Mouse (Mus musculus) neural tube, embryonic 11.5 days (tissue): ENCODE data around the gene Gdap1l1. TPM values are rescaled to one million over a fixed set of nuclear protein-coding genes. Genes with fewer than 3 reads are reported as not detected.

Source experiments
- ATAC-seq: fragments of 200-750 bp; cut with Nextera tagmentation; 2 replicates; pipeline ENCODE4 v1.8.0; 2017; ENCODE audit warnings: moderate number of reproducible peaks, mild to moderate bottlenecking, moderate TSS enrichment, moderate library complexity; ENCODE audit not compliant: insufficient read depth, low FRiP score, low TSS enrichment
- DNase-seq: peaks from one replicate; pipeline ENCODE4 v3.0.0-alpha.2; 2015; ENCODE audit warnings: low spot score
- H3K27ac ChIP-seq: fragments of 300-500 bp; sonication (generic); 2 replicates; pipeline ENCODE4 v1.5.1; 2014; ENCODE audit warnings: low read depth, mild to moderate bottlenecking, low read length
- H3K27me3 ChIP-seq: fragments of 300-500 bp; sonication (generic); 2 replicates; pipeline ENCODE4 v1.6.1; 2014; ENCODE audit warnings: mild to moderate bottlenecking, low read length, mixed read lengths; ENCODE audit not compliant: control insufficient read depth, insufficient read depth
- H3K36me3 ChIP-seq: fragments of 300-500 bp; sonication (generic); 2 replicates; pipeline ENCODE4 v1.6.1; 2014; ENCODE audit warnings: mild to moderate bottlenecking, low read length, moderate library complexity, mixed read lengths; ENCODE audit not compliant: control insufficient read depth, insufficient read depth
- H3K4me1 ChIP-seq: fragments of 300-500 bp; sonication (generic); 2 replicates; pipeline ENCODE4 v1.6.1; 2014; ENCODE audit warnings: low read length, mixed read lengths; ENCODE audit not compliant: control insufficient read depth, insufficient read depth
- H3K4me2 ChIP-seq: fragments of 300-500 bp; sonication (generic); 2 replicates; pipeline ENCODE4 v1.6.1; 2014; ENCODE audit warnings: low read depth, mild to moderate bottlenecking, moderate library complexity
- H3K4me3 ChIP-seq: fragments of 300-500 bp; sonication (generic); 2 replicates; pipeline ENCODE4 v1.5.1; 2014; ENCODE audit warnings: low read depth, low read length
- H3K9ac ChIP-seq: fragments of 300-500 bp; sonication (generic); 2 replicates; pipeline ENCODE4 v1.6.1; 2014; ENCODE audit warnings: mild to moderate bottlenecking, low read length
- H3K9me3 ChIP-seq: fragments of 300-500 bp; sonication (generic); 2 replicates; pipeline ENCODE4 v1.6.1; 2016; ENCODE audit warnings: low read length; ENCODE audit not compliant: control insufficient read depth
- WGBS: fragments of 180-500 bp; shearing (Covaris S2); extraction: QIAGEN DNeasy Blood & Tissue Kit; methylation state at CpG from one replicate; pipeline ENCODE4 v1.1.7; 2014; 5-methylcytosine and 5-hydroxymethylcytosine counted together
- polyA plus RNA-seq: library from polyadenylated mRNA; unstranded; fragments of >200 nt; fragmentation: Nextera tagmentation; extraction: Ambion mirVana; gene quantifications from 2 replicates; pipeline ENCODE4 v1.2.1, GENCODE M21; 2014

Gene Gdap1l1
- polyA plus RNA-seq, 1 experiment from 2014 or later: 53.8 TPM

DNA sequence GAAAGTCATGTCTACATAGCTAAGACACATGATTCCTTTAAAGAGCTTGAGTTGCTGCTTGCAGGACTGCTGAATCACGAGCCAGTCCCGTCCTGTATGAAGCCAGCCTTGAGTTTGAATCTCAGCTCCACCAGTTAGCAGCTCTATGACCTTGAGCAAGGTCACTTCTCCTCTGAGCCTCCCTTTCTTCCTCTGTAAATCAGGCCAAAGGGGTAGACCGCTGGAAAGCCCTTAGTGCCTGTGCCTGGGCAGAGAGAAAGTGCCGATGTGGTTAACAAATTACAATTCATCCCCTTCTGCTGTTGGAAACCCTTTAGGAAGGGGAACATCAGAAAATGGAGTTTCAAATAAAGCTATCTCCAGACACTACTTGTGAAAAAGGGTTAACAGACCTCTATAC is 476 bp upstream of the Gdap1l1 start:
- DNase-seq: no peak
- H3K27ac ChIP-seq: no peak overlapping the region
- H3K4me3 ChIP-seq: peak overlapping the region; percentile 64; the same call in 1 of the 2 replicates

DNA sequence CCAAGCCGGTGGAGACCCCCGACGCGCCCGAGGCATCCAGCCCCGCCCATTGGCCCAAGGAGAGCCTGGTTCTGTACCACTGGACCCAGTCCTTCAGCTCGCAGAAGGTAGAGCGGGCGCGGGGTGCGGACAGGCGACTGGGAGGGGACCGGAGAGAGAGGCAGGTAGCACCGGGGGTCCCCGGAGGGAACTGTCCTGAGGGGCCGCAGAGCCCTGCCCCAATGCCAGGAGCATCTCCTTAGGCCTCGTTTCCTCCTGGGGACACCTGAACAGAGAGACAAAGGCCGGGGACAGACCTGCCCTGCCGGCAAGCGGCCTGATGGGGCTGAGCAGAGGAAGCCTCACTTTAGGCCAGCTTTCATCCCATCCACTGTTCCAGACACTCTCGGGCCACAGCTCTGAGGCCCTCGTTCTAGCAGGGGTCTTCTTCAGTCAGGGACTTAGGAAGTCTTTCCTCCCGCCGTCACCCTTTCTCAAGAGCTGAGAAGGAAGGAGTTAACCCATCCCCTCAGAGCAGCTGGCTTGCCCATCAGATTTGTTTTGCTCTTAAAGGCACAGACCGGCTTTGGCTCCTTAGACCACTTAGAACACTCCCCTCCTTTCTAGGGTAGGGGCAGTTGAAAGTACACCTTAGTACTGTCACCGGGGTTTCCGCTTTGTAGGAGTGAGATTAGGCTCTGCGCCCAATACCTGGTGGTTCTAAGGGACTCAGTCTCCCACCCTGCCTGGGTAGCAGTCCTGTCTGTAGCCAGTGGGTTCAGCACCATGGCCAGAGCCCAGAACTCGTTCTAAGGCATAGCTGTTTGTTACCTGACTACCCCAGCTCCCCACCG is 559 bp downstream of the Gdap1l1 start:
- Histone ChIP-seq H3K36me3 (no peaks in the 10 kb centered on the region), H3K27me3 (no peaks in the 10 kb centered on the region; the same call in 1 of the 2 replicates), H3K9ac (peak overlapping the region; percentile 82), H3K4me2 (peak overlapping the region; percentile 72), H3K4me1 (no peaks in the 10 kb centered on the region), H3K27ac (peak overlapping the region; percentile 37; the same call in 1 of the 2 replicates), H3K4me3 (peak overlapping the region; percentile 64), H3K9me3 (no peaks in the 10 kb centered on the region)
- WGBS: 2% methylated on average over 30 of the region's 30 CpGs
- ATAC-seq: peak; percentile 49
- peak; percentile 71 for DNase-seq

More for the DNA sequence above, 476 bp upstream of the Gdap1l1 start:
- no peaks in the 10 kb centered on the region for H3K9me3 ChIP-seq
- 43% methylated on average over 4 of the region's 4 CpGs for WGBS
- peak overlapping the region; percentile 72 for H3K4me2 ChIP-seq
- ATAC-seq: no peak
- H3K36me3 ChIP-seq: no peaks in the 10 kb centered on the region
- no peaks in the 10 kb centered on the region; the same call in 1 of the 2 replicates for H3K27me3 ChIP-seq
- H3K4me1 ChIP-seq: no peaks in the 10 kb centered on the region
- no peak overlapping the region for H3K9ac ChIP-seq

DNA sequence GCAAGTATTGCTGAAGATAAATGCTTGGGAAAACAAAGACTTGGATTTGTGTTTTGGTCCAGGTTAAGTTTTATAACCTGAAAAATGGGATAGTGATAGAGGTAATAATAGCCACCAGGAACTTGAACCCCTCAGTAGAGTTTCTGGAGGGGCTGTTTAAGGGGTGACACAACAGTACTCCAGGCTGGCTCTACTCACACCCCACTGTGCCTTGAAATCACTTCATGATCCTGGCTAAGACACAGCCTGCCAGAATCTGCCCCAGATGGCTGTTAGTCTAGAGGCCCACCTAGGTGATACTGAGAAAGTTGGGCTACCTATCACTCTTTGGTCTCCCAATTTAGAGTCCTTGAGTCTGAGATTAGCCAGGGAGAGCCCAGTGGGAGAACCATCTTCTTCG is 1.2 kb downstream of the Gdap1l1 start:
- H3K4me2 ChIP-seq: peak overlapping the region; percentile 72
- H3K4me3 ChIP-seq: peak overlapping the region; percentile 64
- DNase-seq (no peak), ATAC-seq (no peak)
- H3K4me1 ChIP-seq: no peaks in the 10 kb centered on the region
- H3K9me3 ChIP-seq: no peaks in the 10 kb centered on the region
- H3K27ac ChIP-seq: no peak overlapping the region
- H3K27me3 ChIP-seq: no peaks in the 10 kb centered on the region; the same call in 1 of the 2 replicates
- no peak overlapping the region; the same call in 1 of the 2 replicates for H3K9ac ChIP-seq
- no peaks in the 10 kb centered on the region for H3K36me3 ChIP-seq
- 86% methylated on average over 1 of the region's 1 CpGs for WGBS

DNA sequence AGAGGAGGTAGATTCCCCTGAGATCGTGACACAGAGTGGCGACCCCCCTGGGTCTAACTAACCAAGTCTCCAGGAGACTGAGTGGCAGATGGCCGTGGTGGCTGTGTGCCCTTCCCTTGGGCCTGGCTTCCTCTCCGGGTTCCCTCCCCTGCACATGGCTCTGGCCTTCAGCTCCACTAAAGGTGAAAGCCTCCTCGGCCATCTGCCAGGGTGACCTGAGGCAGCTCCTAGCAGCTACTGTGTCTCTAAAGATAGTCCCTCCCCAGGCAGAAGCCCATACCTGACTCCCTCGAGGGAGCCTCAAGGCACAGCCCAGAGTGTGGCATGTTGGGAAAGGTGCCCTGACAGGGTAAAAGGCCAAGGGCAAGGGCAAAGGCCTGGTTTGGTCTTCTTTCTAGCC is 5.3 kb downstream of the Gdap1l1 start:
- DNase-seq: no peak
- H3K9ac ChIP-seq: no peak overlapping the region
- 74% methylated on average over 6 of the region's 6 CpGs for WGBS

DNA sequence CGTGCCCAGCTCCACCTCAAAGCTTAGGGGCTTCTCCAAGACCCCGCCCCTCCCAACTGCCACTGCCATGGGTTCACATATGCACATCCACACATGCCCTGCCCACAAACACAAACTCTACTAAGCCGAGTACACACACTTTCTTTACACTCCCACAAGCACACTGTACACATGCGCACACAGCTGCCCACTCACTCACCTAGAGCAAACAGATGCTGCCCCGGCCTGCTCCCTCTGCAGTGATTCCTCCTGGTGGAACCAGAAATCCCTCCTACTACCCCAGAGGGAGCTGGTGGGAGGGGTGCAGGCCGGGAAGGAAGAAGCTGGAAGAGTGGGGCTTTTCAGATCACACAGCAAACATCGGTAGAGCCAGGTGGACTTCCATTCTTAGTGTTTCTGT is 5.7 kb downstream of the Gdap1l1 start:
- Histone ChIP-seq H3K9ac (0 out of 2 replicates have a peak overlapping the region, but pooled peaks have one; percentile 6), H3K9me3 (no peaks in the 10 kb centered on the region), H3K4me3 (no peak overlapping the region), H3K27me3 (no peaks in the 10 kb centered on the region), H3K36me3 (no peaks in the 10 kb centered on the region), H3K4me1 (no peaks in the 10 kb centered on the region), H3K4me2 (no peak overlapping the region), H3K27ac (no peak overlapping the region)
- WGBS: 71% methylated on average over 7 of the region's 7 CpGs
- no peak for DNase-seq
- ATAC-seq: no peak

More for the DNA sequence above, 5.3 kb downstream of the Gdap1l1 start:
- Histone ChIP-seq H3K9me3 (no peaks in the 10 kb centered on the region), H3K4me1 (no peaks in the 10 kb centered on the region), H3K4me2 (no peak overlapping the region), H3K27me3 (no peaks in the 10 kb centered on the region; the same call in 1 of the 2 replicates), H3K36me3 (no peaks in the 10 kb centered on the region), H3K27ac (no peak overlapping the region), H3K4me3 (no peak overlapping the region)
- no peak for ATAC-seq

DNA sequence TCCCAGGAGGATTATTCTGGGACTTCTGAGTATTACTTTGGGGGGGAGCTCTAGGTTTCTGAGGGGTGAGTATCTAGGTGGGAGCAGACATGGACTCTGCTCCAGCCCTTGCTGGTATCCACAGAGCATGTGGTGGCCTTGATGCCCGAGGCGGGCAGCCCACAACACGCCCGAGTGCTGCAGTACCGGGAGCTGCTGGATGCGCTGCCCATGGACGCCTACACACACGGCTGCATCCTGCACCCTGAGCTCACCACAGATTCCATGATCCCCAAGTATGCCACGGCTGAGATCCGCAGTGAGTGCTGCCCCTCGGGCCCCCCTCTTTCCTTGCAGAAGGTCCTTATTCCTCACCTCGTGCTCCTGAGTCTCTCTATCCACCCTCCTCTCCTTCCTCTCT is 9.1 kb downstream of the Gdap1l1 start:
- ATAC-seq (no peak), DNase-seq (no peak)
- WGBS: 81% methylated on average over 12 of the region's 12 CpGs

DNA sequence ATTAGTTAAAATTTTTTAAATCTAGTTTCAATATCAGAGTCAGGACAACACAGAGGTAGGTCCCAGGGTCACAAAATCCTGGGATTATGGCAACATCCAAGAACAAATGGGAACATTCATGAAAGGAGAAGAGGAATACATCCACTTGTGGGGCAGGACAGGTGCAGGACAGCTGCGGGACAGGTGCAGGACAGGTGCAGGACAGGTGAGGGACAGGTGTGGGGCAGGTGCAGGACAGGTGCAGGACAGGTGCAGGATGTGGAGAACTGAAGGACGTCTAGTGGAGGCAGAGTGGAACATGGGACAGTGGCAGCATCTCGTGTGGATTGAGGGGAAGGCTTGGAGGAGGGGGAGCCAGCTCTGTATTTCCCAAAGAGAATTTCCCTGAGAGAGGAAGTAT is 11.0 kb downstream of the Gdap1l1 start:
- no peak for ATAC-seq
- H3K36me3 ChIP-seq: no peaks in the 10 kb centered on the region

More for the DNA sequence above, 9.1 kb downstream of the Gdap1l1 start:
- H3K27ac ChIP-seq: no peak overlapping the region
- H3K4me1 ChIP-seq: no peaks in the 10 kb centered on the region
- no peaks in the 10 kb centered on the region for H3K9me3 ChIP-seq
- H3K27me3 ChIP-seq: no peaks in the 10 kb centered on the region
- no peak overlapping the region for H3K4me2 ChIP-seq
- H3K9ac ChIP-seq: no peak overlapping the region
- no peak overlapping the region for H3K4me3 ChIP-seq
- no peaks in the 10 kb centered on the region for H3K36me3 ChIP-seq

DNA sequence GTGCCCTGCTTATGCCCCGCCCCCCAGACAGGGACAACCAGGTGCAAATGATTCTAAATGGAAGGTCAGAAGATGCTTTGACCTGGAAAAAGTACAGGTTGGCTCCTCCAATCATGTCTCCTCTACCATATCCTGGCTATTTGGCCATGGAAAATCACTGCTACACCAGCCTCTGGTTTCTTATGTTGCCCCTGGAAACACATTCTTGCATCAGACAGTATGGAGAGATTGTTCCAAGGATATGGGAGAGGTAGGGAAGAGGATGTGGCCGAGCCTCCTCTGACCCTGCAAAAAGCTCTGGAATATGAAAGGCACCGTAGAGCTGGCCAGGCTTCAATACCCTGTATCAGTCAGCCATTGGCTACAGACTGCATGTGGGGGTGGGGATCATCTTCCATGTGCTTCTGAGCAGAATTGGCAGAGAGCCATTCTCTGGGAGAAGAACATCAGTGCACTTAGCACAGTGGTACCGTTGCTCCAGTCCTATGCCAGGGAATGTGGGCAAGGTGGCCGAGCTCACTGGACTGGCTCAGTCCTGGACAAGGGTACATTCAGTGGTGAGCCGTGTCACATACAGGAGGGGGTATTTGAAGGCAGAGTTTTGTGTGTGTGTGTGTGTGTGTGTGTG is 12.5 kb downstream of the Gdap1l1 start:
- ATAC-seq (no peak), DNase-seq (no peak)
- no peak overlapping the region for H3K27ac ChIP-seq
- H3K4me1 ChIP-seq: no peaks in the 10 kb centered on the region
- WGBS: 85% methylated on average over 6 of the region's 6 CpGs
- H3K9ac ChIP-seq: no peak overlapping the region
- no peak overlapping the region for H3K4me3 ChIP-seq
- H3K27me3 ChIP-seq: no peaks in the 10 kb centered on the region
- no peaks in the 10 kb centered on the region for H3K36me3 ChIP-seq
- H3K4me2 ChIP-seq: no peak overlapping the region
- H3K9me3 ChIP-seq: no peaks in the 10 kb centered on the region

More for the DNA sequence above, 11.0 kb downstream of the Gdap1l1 start:
- Histone ChIP-seq H3K4me2 (no peak overlapping the region), H3K9me3 (no peaks in the 10 kb centered on the region), H3K27me3 (no peaks in the 10 kb centered on the region), H3K4me1 (no peaks in the 10 kb centered on the region), H3K27ac (no peak overlapping the region), H3K4me3 (no peak overlapping the region), H3K9ac (no peak overlapping the region)
- DNase-seq: no peak
- 74% methylated on average over 3 of the region's 3 CpGs for WGBS
